Mouse (Mus musculus) lung, postnatal 25 days (tissue): ENCODE data around the gene Olfr38.

Experiments
- DNase-seq: peaks from one replicate; pipeline ENCODE4 v3.0.0; 2022; ENCODE audit warnings: low spot score

Olfr38 gene

GRCm38 (mm10) chr6:42756104-42756503 is at the start of gene Olfr38:
Olfr38 (plus strand) TSS chr6:42756404.
- no peak for DNase-seq

GRCm38 (mm10) chr6:42709291-42710211 is 46.7 kb upstream of the Olfr38 start, which contains the start of gene Tcaf1:
Tcaf1 (minus strand) TSS chr6:42710088.
- peak; percentile 68 for DNase-seq

GRCm38 (mm10) chr6:42714668-42715067 is 41.5 kb upstream of the Olfr38 start:
- no peak for DNase-seq

- no peak for DNase-seq
These were observed 38.2 kb upstream of the Olfr38 start for GRCm38 (mm10) chr6:42717973-42718372.

- no peak for DNase-seq
These were observed 17.1 kb upstream of the Olfr38 start, which contains the start of gene Olfr453 for GRCm38 (mm10) chr6:42739071-42739470. Olfr453 (plus strand) TSS chr6:42739371.

- DNase-seq: no peak
These were observed 13.9 kb upstream of the Olfr38 start for GRCm38 (mm10) chr6:42742303-42742702.

- DNase-seq: no peak
These were observed 8.4 kb upstream of the Olfr38 start for GRCm38 (mm10) chr6:42747846-42748245.

GRCm38 (mm10) chr6:42777066-42777465 is 20.9 kb downstream of the Olfr38 start:
- DNase-seq: no peak

GRCm38 (mm10) chr6:42784793-42785192 is 28.6 kb downstream of the Olfr38 start, which contains the start of gene Olfr452:
Olfr452 (plus strand) TSS chr6:42785093.
- no peak for DNase-seq

GRCm38 (mm10) chr6:42790247-42790948 is 34.2 kb downstream of the Olfr38 start:
- DNase-seq: no peak

- no peak for DNase-seq
These were observed 34.8 kb downstream of the Olfr38 start for GRCm38 (mm10) chr6:42790949-42791556.

GRCm38 (mm10) chr6:42794982-42795381 is 38.8 kb downstream of the Olfr38 start:
- DNase-seq: no peak

GRCm38 (mm10) chr6:42811639-42812038 is 55.4 kb downstream of the Olfr38 start, which contains the start of gene Olfr450:
Olfr450 (plus strand) TSS chr6:42811939.
- no peak for DNase-seq
